Mouse (Mus musculus) embryonic fibroblast, embryonic 13.5 days (primary cell): ENCODE data around the gene Tmem115.

Experiments used
- CTCF ChIP-seq: IDR thresholded peaks from 2 replicates; pipeline ENCODE4 v1.5.1; 2011; ENCODE audit warnings: mild to moderate bottlenecking, control low read depth, low read length, moderate library complexity, borderline replicate concordance; ENCODE audit not compliant: insufficient read depth
- POLR2A ChIP-seq: IDR thresholded peaks from 2 replicates; pipeline ENCODE4 v1.6.1; 2011; ENCODE audit warnings: low read depth, mild to moderate bottlenecking, control low read depth, low read length, moderate library complexity

DNA sequence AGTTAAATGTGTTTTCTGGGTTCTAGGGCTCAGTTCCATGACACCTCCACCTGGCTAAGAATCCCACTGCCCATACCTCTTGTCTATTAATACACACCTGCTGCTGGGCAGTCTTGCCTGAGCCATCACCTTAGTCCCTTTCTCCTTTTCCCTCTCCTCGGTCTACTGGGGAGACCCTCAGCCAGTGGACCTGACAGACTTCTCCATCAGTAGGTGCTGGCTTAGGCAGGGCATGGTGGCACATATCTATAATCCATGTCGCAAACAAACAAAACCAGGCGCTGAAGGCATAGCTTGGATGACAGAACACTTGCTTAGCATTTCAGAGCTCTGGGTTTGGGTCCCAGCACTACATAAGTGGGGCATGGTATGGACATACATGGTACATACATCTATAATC, 5.0 kb downstream of the Tmem115 start:
- TF ChIP-seq POLR2A (no peak), CTCF (no peak)
